Mouse (Mus musculus) liver, embryonic 11.5 days (tissue): ENCODE results near the gene Rai1. TPM values are rescaled to one million over a fixed set of nuclear protein-coding genes. Genes with fewer than 3 reads are reported as not detected.

Source experiments
- ATAC-seq: fragments of 200-750 bp; cut with Nextera tagmentation; replicated peaks from 2 replicates; pipeline ENCODE4 v1.8.0; 2017; ENCODE audit warnings: moderate number of reproducible peaks, mild to moderate bottlenecking, moderate TSS enrichment, moderate library complexity; ENCODE audit not compliant: low FRiP score
- DNase-seq: peaks from one replicate; pipeline ENCODE4 v3.0.0-alpha.2; 2017; ENCODE audit warnings: low spot score
- H3K27ac ChIP-seq: fragments of 300-500 bp; sonication (generic); 2 replicates; pipeline ENCODE4 v1.5.1; 2014; ENCODE audit warnings: mild to moderate bottlenecking, low read depth, low read length, control low read depth
- H3K27me3 ChIP-seq: fragments of 300-500 bp; sonication (generic); replicated peaks from 2 replicates; pipeline ENCODE4 v1.6.1; 2014; ENCODE audit warnings: low read length, mixed read lengths; ENCODE audit not compliant: control insufficient read depth, insufficient read depth
- H3K36me3 ChIP-seq: fragments of 300-500 bp; sonication (generic); 2 replicates; pipeline ENCODE4 v1.6.1; 2014; ENCODE audit warnings: mild to moderate bottlenecking, low read length, moderate library complexity, mixed read lengths; ENCODE audit not compliant: control insufficient read depth, insufficient read depth
- H3K4me1 ChIP-seq: fragments of 300-500 bp; sonication (generic); replicated peaks from 2 replicates; pipeline ENCODE4 v1.6.1; 2014; ENCODE audit warnings: low read length, mixed read lengths; ENCODE audit not compliant: control insufficient read depth, insufficient read depth
- H3K4me2 ChIP-seq: fragments of 300-500 bp; sonication (generic); 2 replicates; pipeline ENCODE4 v1.6.1; 2014; ENCODE audit warnings: mild to moderate bottlenecking, control low read depth, moderate library complexity
- H3K4me3 ChIP-seq: fragments of 300-500 bp; sonication (generic); 2 replicates; pipeline ENCODE4 v1.5.1; 2014; ENCODE audit warnings: low read depth, low read length, control low read depth
- H3K9ac ChIP-seq: fragments of 300-500 bp; sonication (generic); 2 replicates; pipeline ENCODE4 v1.6.1; 2014; ENCODE audit warnings: low read depth, low read length, control low read depth
- H3K9me3 ChIP-seq: fragments of 300-500 bp; sonication (generic); 2 replicates; pipeline ENCODE4 v1.6.1; 2016; ENCODE audit warnings: low read length, inconsistent platforms, mixed read lengths; ENCODE audit not compliant: control insufficient read depth
- WGBS: fragments of 180-500 bp; shearing (Covaris S2); extraction: QIAGEN DNeasy Blood & Tissue Kit; methylation state at CpG from one replicate; pipeline ENCODE4 v1.1.7; 2014; 5-methylcytosine and 5-hydroxymethylcytosine counted together
- polyA plus RNA-seq: library from polyadenylated mRNA; unstranded; fragments of >200 nt; fragmentation: Nextera tagmentation; extraction: Ambion mirVana; gene quantifications from 2 replicates; pipeline ENCODE4 v1.2.1, GENCODE M21; 2014

Gene Rai1
- polyA plus RNA-seq, 1 experiment from 2014 or later, result 24.2 TPM

DNA sequence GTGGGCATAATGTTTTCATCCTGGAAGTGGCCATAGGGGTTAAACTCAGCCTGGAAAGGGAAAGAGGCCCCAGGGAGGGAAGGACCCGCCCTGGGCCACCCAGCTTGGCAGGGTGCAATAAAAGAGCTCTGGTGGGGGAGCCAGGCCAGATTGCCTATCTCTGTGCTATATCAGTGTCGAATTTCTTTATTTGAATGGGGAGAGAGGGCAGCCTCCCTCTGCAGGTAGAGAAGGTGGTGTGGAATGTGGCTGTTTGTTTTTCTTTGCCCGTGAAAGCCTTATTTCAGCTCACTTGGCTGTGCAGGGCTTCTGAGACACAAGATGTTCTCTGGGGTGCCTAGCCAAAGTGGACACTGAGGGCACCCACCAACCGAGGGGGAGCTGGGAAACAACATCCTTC, 8.8 kb downstream of the Rai1 start:
- Histone ChIP-seq H3K4me3 (peak overlapping the region; percentile 54), H3K27me3 (no peaks in the 10 kb centered on the region), H3K9ac (peak overlapping the region; percentile 71), H3K36me3 (no peaks in the 10 kb centered on the region), H3K27ac (peak overlapping the region; percentile 94), H3K9me3 (no peaks in the 10 kb centered on the region), H3K4me1 (peaks cover 67% of the 10 kb centered on the region), H3K4me2 (peak overlapping the region; percentile 80)
- DNase-seq (no peak), ATAC-seq (no peak)
- 7% methylated on average over 4 of the region's 4 CpGs for WGBS

- peaks cover 59% of the 10 kb centered on the region for H3K4me1 ChIP-seq
- H3K27me3 ChIP-seq, result no peaks in the 10 kb centered on the region
- H3K4me2 ChIP-seq, result peak overlapping the region; percentile 80
- peak overlapping the region; percentile 71 for H3K9ac ChIP-seq
- DNase-seq (peak; percentile 63), ATAC-seq (peak; percentile 14)
- no peaks in the 10 kb centered on the region for H3K9me3 ChIP-seq
- no peaks in the 10 kb centered on the region for H3K36me3 ChIP-seq
- H3K27ac ChIP-seq, result peak overlapping the region; percentile 94
- 2% methylated on average over 21 of the region's 21 CpGs for WGBS
- peak overlapping the region; percentile 54 for H3K4me3 ChIP-seq
Measured at GRCm38 (mm10) chr11:60114296-60115023, 9.6 kb downstream of the Rai1 start.

DNA sequence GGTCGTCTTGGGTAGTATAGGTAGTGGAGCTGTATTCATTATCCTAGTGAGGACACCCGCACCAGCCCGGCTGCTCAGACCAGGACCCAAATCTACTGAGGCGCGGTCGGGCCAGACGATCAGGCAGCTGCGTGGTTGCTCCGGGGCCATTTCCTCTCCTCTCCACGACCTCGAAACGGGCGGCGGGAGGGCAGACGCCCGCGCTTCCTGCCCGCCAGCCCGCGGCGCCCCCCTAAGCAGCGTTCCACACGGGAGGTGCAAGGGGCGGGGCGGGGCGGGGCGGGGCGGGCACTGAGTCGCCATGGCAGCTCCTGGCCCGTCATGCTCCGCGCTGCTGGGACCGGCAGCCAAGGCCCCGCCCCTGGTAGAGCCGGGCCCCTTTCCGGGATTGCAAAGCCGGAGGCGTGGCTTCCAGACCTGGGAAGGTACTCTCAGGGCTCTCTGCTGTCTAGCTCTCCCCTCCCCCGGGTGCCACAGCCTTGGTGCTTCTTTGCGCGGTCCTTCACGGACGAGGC, 10.3 kb downstream of the Rai1 start:
- no peaks in the 10 kb centered on the region for H3K27me3 ChIP-seq
- peaks cover 60% of the 10 kb centered on the region for H3K4me1 ChIP-seq
- peak overlapping the region; percentile 94 for H3K27ac ChIP-seq
- peak; percentile 95 for DNase-seq
- peak overlapping the region; percentile 73 for H3K9ac ChIP-seq
- H3K4me2 ChIP-seq, result peak overlapping the region; percentile 80
- peak overlapping the region; percentile 54 for H3K4me3 ChIP-seq
- H3K9me3 ChIP-seq, result no peaks in the 10 kb centered on the region
- peak; percentile 93 for ATAC-seq
- WGBS, result under 1% methylated on average over 36 of the region's 43 CpGs
- no peaks in the 10 kb centered on the region for H3K36me3 ChIP-seq

GRCm38 (mm10) chr11:60115638-60116276, 10.9 kb downstream of the Rai1 start:
- no peak for ATAC-seq
- Histone ChIP-seq H3K9me3 (no peaks in the 10 kb centered on the region), H3K27ac (peak overlapping the region; percentile 76), H3K4me1 (peaks cover 67% of the 10 kb centered on the region), H3K27me3 (no peaks in the 10 kb centered on the region), H3K4me3 (peak overlapping the region; percentile 54), H3K36me3 (no peaks in the 10 kb centered on the region), H3K9ac (peak overlapping the region; percentile 73), H3K4me2 (peak overlapping the region; percentile 80)
- DNase-seq, result no peak
- WGBS, result 22% methylated on average over 6 of the region's 6 CpGs

- 75% methylated on average over 2 of the region's 2 CpGs for WGBS
- H3K27ac ChIP-seq, result no peak overlapping the region
- no peaks in the 10 kb centered on the region for H3K9me3 ChIP-seq
- no peak overlapping the region for H3K4me2 ChIP-seq
- ATAC-seq (no peak), DNase-seq (no peak)
- H3K4me1 ChIP-seq, result peaks cover 36% of the 10 kb centered on the region
- peaks cover 2% of the 10 kb centered on the region; the same call in 1 of the 2 replicates for H3K36me3 ChIP-seq
- no peaks in the 10 kb centered on the region for H3K27me3 ChIP-seq
- no peak overlapping the region for H3K4me3 ChIP-seq
- no peak overlapping the region for H3K9ac ChIP-seq
Measured at GRCm38 (mm10) chr11:60120586-60121262, 15.9 kb downstream of the Rai1 start.

GRCm38 (mm10) chr11:60122611-60123010, 17.8 kb downstream of the Rai1 start:
- Histone ChIP-seq H3K27me3 (no peaks in the 10 kb centered on the region), H3K36me3 (peaks cover 2% of the 10 kb centered on the region; the same call in 1 of the 2 replicates), H3K27ac (no peak overlapping the region), H3K4me2 (no peak overlapping the region), H3K4me1 (peaks cover 43% of the 10 kb centered on the region), H3K9me3 (no peaks in the 10 kb centered on the region), H3K4me3 (no peak overlapping the region), H3K9ac (no peak overlapping the region)
- ATAC-seq, result no peak
- no peak for DNase-seq

- H3K4me2 ChIP-seq, result no peak overlapping the region
- peaks cover 33% of the 10 kb centered on the region for H3K4me1 ChIP-seq
- H3K36me3 ChIP-seq, result peaks cover 2% of the 10 kb centered on the region; the same call in 1 of the 2 replicates
- no peak overlapping the region for H3K4me3 ChIP-seq
- ATAC-seq (no peak), DNase-seq (no peak)
- no peaks in the 10 kb centered on the region for H3K27me3 ChIP-seq
- no peaks in the 10 kb centered on the region for H3K9me3 ChIP-seq
- 0 out of 2 replicates have a peak overlapping the region, but pooled peaks have one; percentile 3 for H3K27ac ChIP-seq
- no peak overlapping the region for H3K9ac ChIP-seq
Measured at GRCm38 (mm10) chr11:60127048-60127447, 22.2 kb downstream of the Rai1 start.

DNA sequence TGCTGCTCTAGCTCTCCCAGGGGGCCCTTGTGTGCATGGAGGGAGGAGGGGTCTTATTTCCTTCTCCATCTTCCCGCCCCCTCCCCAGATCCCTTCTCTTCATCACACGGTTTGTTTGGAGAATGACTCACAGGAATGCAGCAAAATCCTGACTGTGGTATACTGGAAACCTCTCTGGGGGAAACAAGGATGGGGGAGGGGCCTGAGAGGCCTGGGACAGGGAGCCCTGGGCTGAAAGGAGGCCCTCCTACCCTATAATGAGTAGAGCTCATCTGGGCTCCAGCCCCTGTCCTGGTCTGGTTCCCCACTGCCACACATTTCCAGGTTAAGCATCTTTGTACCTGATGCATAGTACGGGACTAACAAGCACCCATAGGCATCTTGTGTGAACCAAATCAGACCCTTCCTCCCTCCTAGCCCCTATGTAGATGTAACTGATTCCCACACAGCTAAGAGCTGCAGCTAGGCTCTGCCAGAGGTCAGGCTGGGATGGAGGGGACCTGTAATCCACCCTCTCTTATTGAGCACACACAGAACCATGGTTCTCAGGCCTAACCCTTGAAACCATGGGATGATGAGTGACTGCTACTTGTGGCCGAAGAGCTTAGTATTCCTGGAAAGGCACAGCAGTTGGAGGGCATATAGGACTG, 23.2 kb downstream of the Rai1 start:
- peaks cover 33% of the 10 kb centered on the region for H3K4me1 ChIP-seq
- WGBS, result 63% methylated on average over 4 of the region's 4 CpGs
- H3K4me2 ChIP-seq, result no peak overlapping the region
- no peak overlapping the region for H3K9ac ChIP-seq
- no peaks in the 10 kb centered on the region for H3K9me3 ChIP-seq
- peaks cover under 1% of the 10 kb centered on the region; the same call in 1 of the 2 replicates for H3K36me3 ChIP-seq
- H3K27ac ChIP-seq, result no peak overlapping the region
- ATAC-seq, result no peak
- no peak overlapping the region for H3K4me3 ChIP-seq
- no peak for DNase-seq
- no peaks in the 10 kb centered on the region for H3K27me3 ChIP-seq
